Mouse (Mus musculus) MEL-GATA-1-ER (cell line): Measurements from ENCODE around the gene Ccdc89.
A peak's percentile ranks its signal among the peaks of the same experiment; 100 is the strongest.

ENCODE experiments used
- DNase-seq: peaks from one replicate; pipeline ENCODE4 v3.0.0-alpha.2; 2012; ENCODE audit warnings: low read depth; ENCODE audit errors: extremely low read depth

Ccdc89 gene

DNA sequence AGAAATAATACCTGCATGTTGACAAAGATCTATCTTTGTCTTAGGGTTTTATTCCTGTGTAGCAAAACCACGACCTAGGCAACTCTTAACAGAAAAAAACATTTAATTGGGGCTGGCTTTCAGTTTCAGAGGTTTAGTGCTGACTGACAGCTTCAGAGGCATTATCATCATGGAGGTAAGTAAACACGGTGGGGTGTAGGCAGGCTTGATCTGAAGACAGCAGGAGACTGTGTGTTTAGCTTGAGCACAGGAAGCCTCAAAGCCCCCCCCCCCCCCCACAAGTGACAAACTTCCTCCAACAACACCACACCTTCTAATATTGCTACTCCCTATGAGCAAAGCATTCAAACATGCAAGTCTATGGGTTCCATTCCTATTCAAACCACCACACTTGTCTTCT is 47.1 kb downstream of the Ccdc89 start:
- DNase-seq: no peak

- DNase-seq: peak; percentile 91
Observed at GRCm38 (mm10) chr7:90475793-90476312, 49.5 kb downstream of the Ccdc89 start, which contains the start of gene Tmem126b. TSS of gene Tmem126b (minus strand) at chr7:90476001.

- DNase-seq: no peak
Observed at GRCm38 (mm10) chr7:90476313-90477245, 50.2 kb downstream of the Ccdc89 start, which contains the start of gene Dlg2. TSS of gene Dlg2 (plus strand) at chr7:90476672.
